Mouse (Mus musculus) midbrain, embryonic 14.5 days (tissue): ENCODE data around the gene Ippk. TPM values are rescaled to one million over a fixed set of nuclear protein-coding genes. Genes with fewer than 3 reads are reported as not detected.

ENCODE experiments used
- ATAC-seq: fragments of 200-750 bp; cut with Nextera tagmentation; 2 replicates; pipeline ENCODE4 v1.8.0; 2017; ENCODE audit warnings: moderate number of reproducible peaks, moderate library complexity; ENCODE audit not compliant: low FRiP score, low TSS enrichment
- DNase-seq: peaks from one replicate; pipeline ENCODE4 v3.0.0-alpha.2; 2015
- H3K27ac ChIP-seq: fragments of 300-500 bp; sonication (generic); replicated peaks from 2 replicates; pipeline ENCODE4 v1.5.1; 2014; ENCODE audit warnings: mild to moderate bottlenecking, low read depth, low read length, moderate library complexity
- H3K27me3 ChIP-seq: fragments of 300-500 bp; sonication (generic); 2 replicates; pipeline ENCODE4 v1.6.1; 2014; ENCODE audit warnings: low read length, control low read depth, mixed read lengths; ENCODE audit not compliant: control insufficient read depth, insufficient read depth
- H3K36me3 ChIP-seq: fragments of 300-500 bp; sonication (generic); 2 replicates; pipeline ENCODE4 v1.6.1; 2014; ENCODE audit warnings: low read length, control low read depth; ENCODE audit not compliant: control insufficient read depth, insufficient read depth
- H3K4me1 ChIP-seq: fragments of 300-500 bp; sonication (generic); 2 replicates; pipeline ENCODE4 v1.6.1; 2014; ENCODE audit warnings: mild to moderate bottlenecking, antibody characterized with exemption, low read length, control low read depth; ENCODE audit not compliant: control insufficient read depth, insufficient read depth
- H3K4me2 ChIP-seq: fragments of 300-500 bp; sonication (generic); 2 replicates; pipeline ENCODE4 v1.6.1; 2014; ENCODE audit warnings: mild to moderate bottlenecking, low read length, moderate library complexity
- H3K4me3 ChIP-seq: fragments of 300-500 bp; sonication (generic); replicated peaks from 2 replicates; pipeline ENCODE4 v1.5.1; 2014; ENCODE audit warnings: low read depth, low read length
- H3K9ac ChIP-seq: fragments of 300-500 bp; sonication (generic); replicated peaks from 2 replicates; pipeline ENCODE4 v1.6.1; 2014; ENCODE audit warnings: mild to moderate bottlenecking, low read length, moderate library complexity
- H3K9me3 ChIP-seq: fragments of 300-500 bp; sonication (generic); 2 replicates; pipeline ENCODE4 v1.6.1; 2016; ENCODE audit warnings: low read length, control low read depth, mixed read lengths; ENCODE audit not compliant: control insufficient read depth
- WGBS: fragments of 180-500 bp; shearing (Covaris S2); extraction: QIAGEN DNeasy Blood & Tissue Kit; methylation state at CpG from one replicate; pipeline ENCODE4 v1.1.7; 2014; 5-methylcytosine and 5-hydroxymethylcytosine counted together
- polyA plus RNA-seq: library from polyadenylated mRNA; unstranded; fragments of >200 nt; fragmentation: Nextera tagmentation; extraction: Ambion mirVana; gene quantifications from 2 replicates; pipeline ENCODE4 v1.2.1, GENCODE M21; 2014

The Ippk gene
- polyA plus RNA-seq, 1 experiment from 2014 or later = 15.7 TPM

DNA sequence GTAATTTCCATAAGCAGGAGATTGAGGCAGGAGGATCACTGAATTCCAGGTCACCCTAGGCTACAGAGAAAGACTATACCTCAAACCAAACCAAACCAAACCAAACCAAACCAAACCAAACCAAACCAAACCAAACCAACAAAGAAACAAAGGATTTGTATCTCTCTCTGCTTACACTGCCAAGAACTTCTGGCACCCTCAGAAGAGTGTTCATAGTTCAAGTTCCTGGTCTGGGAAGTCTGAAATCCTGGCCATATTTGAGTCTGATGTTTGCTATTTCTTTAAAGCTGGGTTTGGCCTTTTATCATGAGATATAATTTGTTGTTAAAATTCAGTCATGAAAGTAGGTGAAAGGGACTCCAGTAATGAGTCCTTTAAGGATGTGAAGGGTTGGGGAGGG lies 13.3 kb upstream of the Ippk start:
- ATAC-seq (no peak), DNase-seq (no peak)
- Histone ChIP-seq H3K9me3 (no peaks in the 10 kb centered on the region), H3K27me3 (no peaks in the 10 kb centered on the region), H3K4me2 (no peak overlapping the region), H3K36me3 (no peaks in the 10 kb centered on the region), H3K27ac (no peak overlapping the region), H3K9ac (no peak overlapping the region), H3K4me3 (no peak overlapping the region), H3K4me1 (no peaks in the 10 kb centered on the region)

DNA sequence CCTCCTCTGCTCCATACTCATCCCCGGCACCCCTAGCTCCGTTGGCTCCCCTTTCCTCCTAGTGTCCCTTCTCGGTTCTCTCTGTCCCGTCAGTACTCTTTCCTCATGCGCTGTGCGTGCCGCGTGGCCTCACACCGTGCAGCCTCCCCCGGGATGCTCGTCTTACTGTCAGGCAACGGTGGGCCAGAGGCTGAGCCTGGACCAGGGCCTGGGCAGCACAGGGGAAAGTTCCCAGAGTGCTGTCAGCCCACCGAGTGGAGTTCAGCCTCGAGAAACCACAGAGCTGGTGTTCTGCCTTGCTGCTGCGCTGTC lies 513 bp downstream of the Ippk start:
- ATAC-seq (no peak), DNase-seq (peak; percentile 43)
- under 1% methylated on average over 15 of the region's 15 CpGs for WGBS
- no peaks in the 10 kb centered on the region for H3K36me3 ChIP-seq
- peaks cover 24% of the 10 kb centered on the region for H3K4me1 ChIP-seq
- H3K4me2 ChIP-seq = peak overlapping the region; percentile 97
- H3K4me3 ChIP-seq = peak overlapping the region; percentile 81
- H3K9ac ChIP-seq = peak overlapping the region; percentile 69
- peak overlapping the region; percentile 85 for H3K27ac ChIP-seq
- H3K27me3 ChIP-seq = no peaks in the 10 kb centered on the region
- H3K9me3 ChIP-seq = no peaks in the 10 kb centered on the region

DNA sequence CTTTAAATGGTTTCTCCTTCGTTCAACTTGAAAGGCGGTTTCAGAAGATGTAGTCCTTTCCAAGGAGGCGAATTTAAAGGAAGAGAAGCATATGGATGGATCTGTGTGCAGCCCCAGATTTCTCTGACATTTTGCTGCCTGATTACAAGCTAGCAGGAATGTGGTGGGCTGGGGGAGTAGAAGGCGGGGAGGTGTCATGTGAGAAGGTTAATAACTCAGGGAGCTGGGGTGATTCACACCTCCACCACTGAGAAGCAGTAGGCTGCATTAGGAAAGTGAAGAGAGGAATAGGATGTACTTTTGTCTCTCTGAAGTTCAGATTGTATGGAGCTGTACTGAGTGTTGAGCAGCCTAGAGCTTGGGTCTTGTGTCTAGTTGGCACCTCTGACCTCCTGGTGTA lies 910 bp downstream of the Ippk start:
- H3K27me3 ChIP-seq = no peaks in the 10 kb centered on the region
- 45% methylated on average over 4 of the region's 4 CpGs for WGBS
- H3K4me3 ChIP-seq = peak overlapping the region; percentile 81
- no peaks in the 10 kb centered on the region for H3K9me3 ChIP-seq
- no peak for ATAC-seq
- H3K27ac ChIP-seq = no peak overlapping the region
- no peaks in the 10 kb centered on the region for H3K36me3 ChIP-seq
- peak overlapping the region; percentile 97 for H3K4me2 ChIP-seq
- H3K4me1 ChIP-seq = peaks cover 24% of the 10 kb centered on the region
- DNase-seq = no peak
- peak overlapping the region; percentile 69 for H3K9ac ChIP-seq

DNA sequence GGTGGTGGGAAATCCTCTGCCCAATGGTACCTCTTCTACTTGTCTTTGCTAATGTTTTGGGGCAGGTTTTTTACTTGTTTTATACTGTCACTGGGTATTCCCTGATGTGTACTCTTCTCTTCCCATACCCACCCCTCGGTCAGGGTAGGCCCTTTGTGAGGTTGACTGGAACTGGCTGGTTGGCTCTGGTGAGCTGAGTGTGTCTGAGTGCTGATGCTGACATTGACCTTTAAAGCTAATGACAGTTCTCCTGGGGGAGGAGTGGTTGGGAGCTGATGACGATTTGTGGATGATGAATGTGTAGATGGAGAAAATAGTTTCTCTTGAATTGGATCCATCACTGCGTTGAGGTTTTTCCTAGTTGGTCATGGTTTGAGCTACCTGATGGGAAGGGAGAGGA lies 5.7 kb downstream of the Ippk start:
- Histone ChIP-seq H3K4me1 (peaks cover 16% of the 10 kb centered on the region), H3K4me3 (no peak overlapping the region), H3K4me2 (no peak overlapping the region), H3K36me3 (no peaks in the 10 kb centered on the region), H3K9me3 (no peaks in the 10 kb centered on the region), H3K27ac (no peak overlapping the region), H3K9ac (no peak overlapping the region), H3K27me3 (no peaks in the 10 kb centered on the region)
- 90% methylated on average over 3 of the region's 3 CpGs for WGBS
- ATAC-seq = no peak
- no peak for DNase-seq

DNA sequence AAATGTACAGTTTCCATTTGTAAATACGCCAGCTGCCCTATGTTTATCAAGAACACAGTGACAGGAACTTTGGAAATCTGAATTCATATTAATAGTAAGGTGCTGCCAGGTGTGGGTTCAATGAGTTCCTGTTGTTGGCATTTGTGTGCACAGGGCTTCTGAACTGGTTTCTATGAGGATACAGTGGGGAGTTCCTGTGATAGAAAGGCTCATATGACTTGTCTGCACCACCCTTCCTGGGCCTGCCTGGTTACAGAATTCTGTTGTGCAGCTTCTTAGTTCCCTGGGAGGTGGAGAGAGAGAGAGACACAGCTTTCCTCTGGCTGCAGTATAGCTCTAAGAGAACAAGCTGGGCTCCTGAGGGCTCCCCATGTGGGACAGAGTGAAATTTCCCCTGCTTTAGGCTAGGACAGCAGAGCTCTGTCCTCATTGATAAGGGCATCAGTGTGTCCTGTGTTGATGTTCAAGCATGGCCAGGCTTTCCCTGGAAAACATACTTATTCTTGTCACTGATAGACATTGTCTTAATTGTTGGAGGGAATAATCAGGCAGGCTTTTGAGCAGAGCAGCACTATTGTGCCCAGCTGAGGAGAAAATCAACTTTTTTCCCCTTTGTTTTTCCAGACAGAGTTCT lies 7.1 kb downstream of the Ippk start:
- Histone ChIP-seq H3K27me3 (no peaks in the 10 kb centered on the region), H3K4me1 (peaks cover 2% of the 10 kb centered on the region; the same call in 1 of the 2 replicates), H3K27ac (no peak overlapping the region), H3K9me3 (no peaks in the 10 kb centered on the region), H3K4me3 (no peak overlapping the region), H3K9ac (no peak overlapping the region), H3K4me2 (no peak overlapping the region), H3K36me3 (peaks cover 11% of the 10 kb centered on the region)
- no peak for ATAC-seq
- WGBS = 90% methylated on average over 1 of the region's 1 CpGs
- no peak for DNase-seq

DNA sequence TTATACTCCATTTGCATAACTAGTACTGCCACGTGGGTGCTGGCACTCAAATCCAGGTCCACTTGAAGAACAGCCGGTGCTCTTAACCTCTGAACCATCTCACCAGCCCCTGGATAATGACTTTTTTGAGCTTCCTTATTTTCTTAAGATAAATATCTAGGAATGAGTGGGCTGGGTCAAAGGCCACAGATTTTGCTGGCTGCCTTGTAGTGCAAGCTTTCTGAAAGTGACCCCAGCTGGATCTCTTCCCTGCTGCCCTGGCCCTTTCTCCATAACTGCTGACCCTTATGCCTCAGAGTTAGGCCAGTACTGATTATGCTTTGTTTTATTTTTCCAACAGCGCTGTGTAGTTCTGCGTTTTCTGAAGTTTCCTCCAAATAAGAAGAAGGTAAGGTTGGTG lies 9.5 kb downstream of the Ippk start:
- 88% methylated on average over 4 of the region's 4 CpGs for WGBS
- Histone ChIP-seq H3K27ac (no peak overlapping the region), H3K9ac (no peak overlapping the region), H3K9me3 (no peaks in the 10 kb centered on the region), H3K4me3 (no peak overlapping the region), H3K36me3 (peaks cover 27% of the 10 kb centered on the region), H3K4me2 (no peak overlapping the region), H3K4me1 (no peaks in the 10 kb centered on the region), H3K27me3 (no peaks in the 10 kb centered on the region)
- ATAC-seq = no peak
- DNase-seq = no peak

DNA sequence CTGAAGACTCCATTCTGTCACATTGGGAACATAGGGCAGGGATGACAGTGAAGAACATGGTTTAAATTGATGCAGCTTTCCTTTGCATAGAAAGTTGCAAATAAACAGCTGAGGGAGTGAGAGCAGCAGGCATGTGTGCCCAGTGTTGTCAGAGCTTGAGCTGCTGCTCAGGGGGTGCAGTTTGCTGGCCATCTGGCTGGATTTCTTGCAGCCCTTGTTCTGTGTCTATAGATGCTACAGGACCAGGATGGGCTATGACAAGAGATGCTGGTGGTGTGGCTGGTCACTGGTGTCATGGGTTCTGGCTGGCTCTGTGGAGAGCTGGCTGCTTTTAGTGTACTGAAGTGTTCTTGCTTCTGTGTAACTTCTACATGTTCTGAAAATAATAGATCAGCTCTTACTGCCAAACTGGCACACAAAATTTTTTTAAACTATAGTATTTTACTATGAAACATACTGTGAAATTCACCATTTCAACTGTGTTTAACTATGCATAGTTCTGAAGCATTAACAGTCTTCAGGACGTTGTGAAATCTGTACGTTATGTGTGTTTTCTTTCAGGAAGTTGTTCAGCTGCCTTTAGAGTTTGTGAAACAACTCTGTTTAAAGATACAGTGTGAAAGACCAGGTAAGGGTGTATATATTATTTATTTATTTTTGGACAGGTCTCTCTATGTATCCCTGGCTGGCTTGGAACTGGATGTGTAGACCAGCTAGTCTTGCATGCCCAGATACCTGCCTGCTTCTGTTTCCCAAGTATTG lies 12.4 kb downstream of the Ippk start:
- no peak for DNase-seq
- no peaks in the 10 kb centered on the region for H3K4me1 ChIP-seq
- ATAC-seq = no peak
- 94% methylated on average over 2 of the region's 2 CpGs for WGBS
- H3K36me3 ChIP-seq = peaks cover 56% of the 10 kb centered on the region
- H3K9ac ChIP-seq = no peak overlapping the region
- no peak overlapping the region for H3K4me3 ChIP-seq
- H3K27ac ChIP-seq = no peak overlapping the region
- H3K4me2 ChIP-seq = no peak overlapping the region
- H3K27me3 ChIP-seq = no peaks in the 10 kb centered on the region
- H3K9me3 ChIP-seq = no peaks in the 10 kb centered on the region

DNA sequence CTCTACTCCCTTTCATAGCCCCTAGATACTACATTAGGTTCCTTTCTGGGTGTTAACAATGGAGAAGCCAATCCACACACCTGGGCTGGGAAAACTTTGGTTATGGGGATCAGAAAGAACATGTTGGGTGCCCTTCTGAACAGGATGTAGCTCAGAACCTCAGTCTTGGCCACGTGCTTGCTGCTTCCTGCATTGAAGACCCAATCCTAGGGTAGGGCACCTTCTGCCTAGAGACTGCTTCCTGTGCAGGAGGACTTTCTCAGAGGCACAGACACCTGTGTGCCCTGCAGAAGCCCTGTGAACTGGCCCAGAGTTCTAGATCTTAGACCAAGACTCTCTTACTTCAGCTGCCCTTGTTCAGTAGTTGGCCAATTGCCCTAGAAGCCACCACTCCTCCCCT lies 14.7 kb downstream of the Ippk start:
- no peaks in the 10 kb centered on the region for H3K9me3 ChIP-seq
- 96% methylated on average over 1 of the region's 1 CpGs for WGBS
- H3K9ac ChIP-seq = no peak overlapping the region
- no peaks in the 10 kb centered on the region for H3K4me1 ChIP-seq
- no peak overlapping the region for H3K4me2 ChIP-seq
- DNase-seq = no peak
- H3K36me3 ChIP-seq = peaks cover 60% of the 10 kb centered on the region
- H3K4me3 ChIP-seq = no peak overlapping the region
- no peak overlapping the region for H3K27ac ChIP-seq
- no peaks in the 10 kb centered on the region for H3K27me3 ChIP-seq
- no peak for ATAC-seq

DNA sequence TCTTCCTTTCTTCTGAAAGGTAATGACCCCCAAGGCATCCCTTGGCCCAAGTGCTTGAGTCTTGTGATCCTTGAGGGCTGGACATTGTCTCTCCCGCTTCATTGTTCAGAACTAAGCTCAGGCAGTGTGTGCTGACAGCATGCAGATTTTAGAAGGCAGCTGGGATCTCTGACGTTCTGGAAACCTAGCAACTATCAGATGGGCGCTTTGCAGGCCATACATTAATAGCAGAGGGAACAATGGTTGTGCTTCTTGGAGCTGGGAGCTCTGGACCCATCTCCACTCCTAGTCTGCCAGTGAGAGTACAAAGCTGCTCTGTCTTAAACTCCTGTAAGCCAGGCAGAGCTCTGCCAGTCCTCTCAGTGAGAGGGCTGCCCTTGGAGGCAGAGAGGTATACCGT lies 15.1 kb downstream of the Ippk start:
- WGBS = 80% methylated on average over 4 of the region's 4 CpGs
- Histone ChIP-seq H3K4me3 (no peak overlapping the region), H3K4me1 (no peaks in the 10 kb centered on the region), H3K4me2 (no peak overlapping the region), H3K27ac (no peak overlapping the region), H3K27me3 (no peaks in the 10 kb centered on the region), H3K9me3 (no peaks in the 10 kb centered on the region), H3K9ac (no peak overlapping the region), H3K36me3 (peaks cover 60% of the 10 kb centered on the region)
- ATAC-seq (no peak), DNase-seq (no peak)
